9 mouse cellular contexts compared by ENCODE assay signal in the genomic region with DNA sequence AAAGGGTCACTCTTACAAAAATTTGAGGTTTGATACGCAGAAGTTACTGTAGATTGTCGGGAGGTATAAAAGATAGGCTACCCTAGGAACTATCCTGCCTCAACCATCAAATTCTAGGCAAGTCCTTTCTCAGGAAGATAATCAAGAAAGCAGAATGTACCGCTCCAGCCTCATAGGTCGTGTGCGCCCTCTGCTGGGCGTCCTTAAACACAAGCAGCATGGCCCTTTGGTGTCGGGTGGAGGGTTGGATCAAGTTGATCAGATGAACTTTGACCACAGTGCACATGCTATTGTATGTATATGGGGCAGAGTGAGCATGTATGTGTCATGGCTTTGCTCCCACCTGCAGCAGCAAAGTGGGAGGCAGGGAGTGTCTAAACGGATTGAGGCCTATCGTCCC. TPM values are rescaled to one million over a fixed set of nuclear protein-coding genes. Genes with fewer than 3 reads are reported as not detected.
DNase-seq lines count a peak whose midpoint lies in the region.
"Had no signal": no experiment of that assay in that cellular context is flagged by ENCODE, and none has a peak within 500 bp of the region (broad histone marks: within the 10 kb centered on the region; RNA-seq: fewer than 3 reads in every experiment).

No protein-coding gene starts in this region.

- H3K27me3 ChIP-seq in splenic B cell, adult 2 months (ENCODE audit: control insufficient read depth, insufficient read depth, low read length, poor library complexity, severe bottlenecking) = no peaks in the 10 kb centered on the region; the same call in 1 of the 2 replicates
- H3K27me3 ChIP-seq: midbrain, embryonic 12.5 days had no signal

- intact Hi-C loops in heart, postnatal 14 days (cut with DNase I) = loop anchor here (1.0 to 10.0 kb wide), 3 partner anchors 60 to 197 kb away; no protein-coding TSS in a partner anchor
- intact Hi-C loops in heart, postnatal 25 days (cut with DNase I) = loop anchor here (1.0 to 5.0 kb wide), 3 partner anchors 60 to 219 kb away; no protein-coding TSS in a partner anchor

- DNase-seq in heart, postnatal 14 days = peak; percentile 65 to 73
- DNase-seq in heart, postnatal 25 days (ENCODE audit: low spot score) = no peak
- DNase-seq in Muller cell, postnatal 12 days (ENCODE audit: inconsistent ontology term) = peak; percentile 64
- DNase-seq in cerebellum, adult 9-10 months = peak; percentile 60
- peak; percentile 54 to 67 for DNase-seq in frontal cortex, postnatal 36 days (ENCODE audit: low spot score in 2 of 2)
- DNase-seq in layer of hippocampus, adult 18-20 months (ENCODE audit: low spot score in 2 of 2) = peak; percentile 29 to 76
- peak; percentile 67 for DNase-seq in lung, postnatal 10 days
- DNase-seq in splenic B cell, adult 2 months (ENCODE audit: low read depth, low spot score) = peak; percentile 60

- H3K36me3 ChIP-seq in splenic B cell, adult 2 months (ENCODE audit: control insufficient read depth, insufficient read depth, low read length, poor library complexity, severe bottlenecking) = no peaks in the 10 kb centered on the region
- H3K36me3 ChIP-seq: midbrain, embryonic 12.5 days had no signal

RNA-seq across cellular contexts. Expression of a gene that starts 7.9 kb away (rescaled TPM):
- total RNA-seq in heart, postnatal 14 days (2021) = 1 to 10 TPM; 8.0 to 8.7 TPM
- total RNA-seq in heart, postnatal 25 days (2021) = 1 to 10 TPM; 6.3 to 7.4 TPM
- 10 to 100 TPM; 24.9 to 27.7 TPM for total RNA-seq in layer of hippocampus, adult 18-20 months (2021)

RNA-seq across cellular contexts. Expression of a gene that starts 29.4 kb away (rescaled TPM):
- not detected for total RNA-seq in heart, postnatal 14 days (2021)
- not detected for total RNA-seq in heart, postnatal 25 days (2021)
- not detected for total RNA-seq in layer of hippocampus, adult 18-20 months (2021)

RNA-seq across cellular contexts. Expression of a gene that starts 31.0 kb away (rescaled TPM):
- not detected for total RNA-seq in heart, postnatal 14 days (2021)
- not detected for total RNA-seq in heart, postnatal 25 days (2021)
- not detected for total RNA-seq in layer of hippocampus, adult 18-20 months (2021)

RNA-seq across cellular contexts. Expression of a gene that starts 32.1 kb away (rescaled TPM):
- total RNA-seq in heart, postnatal 14 days (2021) = 1 to 10 TPM; 4.4 to 5.4 TPM
- 1 to 10 TPM; 3.6 to 5.8 TPM for total RNA-seq in heart, postnatal 25 days (2021)
- total RNA-seq in layer of hippocampus, adult 18-20 months (2021) = not detected
